Mouse (Mus musculus): ENCODE data around the gene Nme8.

Nme8 gene

GRCm38 (mm10) chr13:19697790-19698189, at the start of gene Nme8:
TSS of gene Nme8 (minus strand) at chr13:19697794.
- DNase-seq (ENCODE audit: low spot score in 2 of 2), result no peak

- DNase-seq (ENCODE audit: low spot score in 2 of 2), result no peak
These were observed 48.1 kb upstream of the Nme8 start for GRCm38 (mm10) chr13:19745741-19746140.

GRCm38 (mm10) chr13:19744536-19744935, 46.9 kb upstream of the Nme8 start:
- no peak for DNase-seq (ENCODE audit: low spot score in 2 of 2)

- peak in 1 of 2 experiments; percentile 17 for DNase-seq (ENCODE audit: low spot score in 2 of 2)
These were observed 37.0 kb upstream of the Nme8 start for GRCm38 (mm10) chr13:19734597-19734996.

GRCm38 (mm10) chr13:19730826-19731225, 33.2 kb upstream of the Nme8 start:
- DNase-seq (ENCODE audit: low spot score in 2 of 2), result no peak

- no peak for DNase-seq (ENCODE audit: low spot score in 2 of 2)
These were observed 21.4 kb upstream of the Nme8 start for GRCm38 (mm10) chr13:19718954-19719353.

GRCm38 (mm10) chr13:19717201-19717600, 19.6 kb upstream of the Nme8 start:
- DNase-seq (ENCODE audit: low spot score in 2 of 2), result no peak

GRCm38 (mm10) chr13:19703806-19704205, 6.2 kb upstream of the Nme8 start:
- no peak for DNase-seq (ENCODE audit: low spot score in 2 of 2)

GRCm38 (mm10) chr13:19701443-19702078, 4.0 kb upstream of the Nme8 start:
- peak; percentile 42 to 72 for DNase-seq (ENCODE audit: low spot score in 2 of 2)

- DNase-seq (ENCODE audit: low spot score in 2 of 2), result peak in 1 of 2 experiments; percentile 4
These were observed 3.3 kb upstream of the Nme8 start for GRCm38 (mm10) chr13:19700733-19701442.

GRCm38 (mm10) chr13:19698524-19699173, 1.1 kb upstream of the Nme8 start:
- peak in 1 of 2 experiments; percentile 5 for DNase-seq (ENCODE audit: low spot score in 2 of 2)

GRCm38 (mm10) chr13:19690417-19690816, 7.2 kb downstream of the Nme8 start:
- DNase-seq (ENCODE audit: low spot score in 2 of 2), result no peak

- no peak for DNase-seq (ENCODE audit: low spot score in 2 of 2)
These were observed 7.6 kb downstream of the Nme8 start for GRCm38 (mm10) chr13:19689971-19690370.

- DNase-seq (ENCODE audit: low spot score in 2 of 2), result peak in 1 of 2 experiments; percentile 67
These were observed 13.6 kb downstream of the Nme8 start for GRCm38 (mm10) chr13:19684007-19684406.

- no peak for DNase-seq (ENCODE audit: low spot score in 2 of 2)
These were observed 14.5 kb downstream of the Nme8 start for GRCm38 (mm10) chr13:19682879-19683640.

GRCm38 (mm10) chr13:19674601-19675000, 23.0 kb downstream of the Nme8 start:
- no peak for DNase-seq (ENCODE audit: low spot score in 2 of 2)

GRCm38 (mm10) chr13:19674025-19674424, 23.6 kb downstream of the Nme8 start:
- no peak for DNase-seq (ENCODE audit: low spot score in 2 of 2)

GRCm38 (mm10) chr13:19668355-19669140, 29.0 kb downstream of the Nme8 start:
- no peak for DNase-seq (ENCODE audit: low spot score in 2 of 2)

- no peak for DNase-seq (ENCODE audit: low spot score in 2 of 2)
These were observed 45.2 kb downstream of the Nme8 start for GRCm38 (mm10) chr13:19652405-19652804.

GRCm38 (mm10) chr13:19649824-19650223, 47.8 kb downstream of the Nme8 start:
- DNase-seq (ENCODE audit: low spot score in 2 of 2), result no peak

GRCm38 (mm10) chr13:19644225-19644624, 53.4 kb downstream of the Nme8 start:
- DNase-seq (ENCODE audit: low spot score in 2 of 2), result no peak

Measured in left cerebral cortex, adult 9 months (tissue).